Mouse (Mus musculus): ENCODE data around the gene Gm28845.

- TF ChIP-seq POLR2A (IDR thresholded peaks at IDR 0.05; ENCODE audit: borderline replicate concordance, low read depth, low read length) (no peak), CTCF (IDR thresholded peaks at IDR 0.05; ENCODE audit: low read depth, low read length) (no peak)
Observed at GRCm38 (mm10) chr1:65064201-65064600, 55.2 kb downstream of the Gm28845 start.

All from bone marrow macrophage, adult 2 months (primary cell).